Mouse (Mus musculus): ENCODE results near the gene Fem1a. TPM values are rescaled to one million over a fixed set of nuclear protein-coding genes. Genes with fewer than 3 reads are reported as not detected.

The Fem1a gene
- polyA plus RNA-seq, 1 experiment from 2014 or later = 14.9 TPM

MicroRNAs within 50 kb of the gene (microRNA counts, 519-probe panel; counts per million panel counts)
- 3,113 counts per million, percentile 73 among the panel's probes with 10 or more counts for microRNA mmu-miR-7b

Small RNA genes lying within 50 kb of the gene (microRNA-seq; reads per million reads assigned to microRNA genes)
- gene Mir7b = 4.7 reads per million, percentile 14 among the genes with 10 or more reads in this experiment

Other genes with a start within 250 kb of the Fem1a start
- 210 and 217 TPM in 2 replicates for gene Sh3gl1, start 220.2 kb upstream of the Fem1a start, polyA plus RNA-seq (2015; fragmentation: Nextera tagmentation; extraction: Ambion mirVana)
- 19.1 and 21.4 TPM in 2 replicates for gene Chaf1a, start 216.4 kb upstream of the Fem1a start, polyA plus RNA-seq (2015; fragmentation: Nextera tagmentation; extraction: Ambion mirVana)
- 42.1 and 45.6 TPM in 2 replicates for gene Ubxn6, start 181.8 kb upstream of the Fem1a start, polyA plus RNA-seq (2015; fragmentation: Nextera tagmentation; extraction: Ambion mirVana)
- gene Hdgfl2, start 177.2 kb upstream of the Fem1a start, polyA plus RNA-seq (2015; fragmentation: Nextera tagmentation; extraction: Ambion mirVana) = 103 and 106 TPM in 2 replicates
- 0.03 and 0.11 TPM in 2 replicates for gene Plin4, start 147.0 kb upstream of the Fem1a start, polyA plus RNA-seq (2015; fragmentation: Nextera tagmentation; extraction: Ambion mirVana)
- gene Plin5, start 139.2 kb upstream of the Fem1a start, polyA plus RNA-seq (2015; fragmentation: Nextera tagmentation; extraction: Ambion mirVana) = 0.12 and 0.60 TPM in 2 replicates
- 0.55 and 1.7 TPM in 2 replicates for gene Lrg1, start 134.8 kb upstream of the Fem1a start, polyA plus RNA-seq (2015; fragmentation: Nextera tagmentation; extraction: Ambion mirVana)
- gene Sema6b, start 116.5 kb upstream of the Fem1a start, polyA plus RNA-seq (2015; fragmentation: Nextera tagmentation; extraction: Ambion mirVana) = 2.3 and 3.3 TPM in 2 replicates
- 11.3 and 13.1 TPM in 2 replicates for gene Tnfaip8l1, start 94.3 kb upstream of the Fem1a start, polyA plus RNA-seq (2015; fragmentation: Nextera tagmentation; extraction: Ambion mirVana)
- gene Mydgf, start 72.9 kb upstream of the Fem1a start, polyA plus RNA-seq (2015; fragmentation: Nextera tagmentation; extraction: Ambion mirVana) = 108 and 119 TPM in 2 replicates
- gene Dpp9, start 37.9 kb upstream of the Fem1a start, polyA plus RNA-seq (2015; fragmentation: Nextera tagmentation; extraction: Ambion mirVana) = 33.6 and 34.6 TPM in 2 replicates
- gene Ticam1, start 20.0 kb downstream of the Fem1a start, polyA plus RNA-seq (2015; fragmentation: Nextera tagmentation; extraction: Ambion mirVana) = 7.1 and 8.6 TPM in 2 replicates
- 94.2 and 114 TPM in 2 replicates for gene Plin3, start 36.1 kb downstream of the Fem1a start, polyA plus RNA-seq (2015; fragmentation: Nextera tagmentation; extraction: Ambion mirVana)
- gene Arrdc5, start 43.5 kb downstream of the Fem1a start, polyA plus RNA-seq (2015; fragmentation: Nextera tagmentation; extraction: Ambion mirVana) = not detected in 2 replicates
- 107 and 108 TPM in 2 replicates for gene Uhrf1, start 46.5 kb downstream of the Fem1a start, polyA plus RNA-seq (2015; fragmentation: Nextera tagmentation; extraction: Ambion mirVana)
- gene Kdm4b, start 69.3 kb downstream of the Fem1a start, polyA plus RNA-seq (2015; fragmentation: Nextera tagmentation; extraction: Ambion mirVana) = 35.9 and 37.3 TPM in 2 replicates
- 85.4 and 96.3 TPM in 2 replicates for gene Ptprs, start 219.7 kb downstream of the Fem1a start, polyA plus RNA-seq (2015; fragmentation: Nextera tagmentation; extraction: Ambion mirVana)

Measured in limb, embryonic 15.5 days (tissue).